Mouse (Mus musculus) frontal cortex, postnatal 36 days (tissue): Measurements from ENCODE around the gene 1700025C18Rik.

ENCODE experiments used
- DNase-seq, 2 experiments: peaks; one replicate each; pipeline ENCODE4 v3.0.0; 2022; ENCODE audit warnings: low spot score in 2 of 2

The 1700025C18Rik gene

GRCm38 (mm10) chr2:165037415-165037814 is 53.1 kb downstream of the 1700025C18Rik start:
- no peak for DNase-seq

- DNase-seq, result no peak
These were observed 55.5 kb downstream of the 1700025C18Rik start for GRCm38 (mm10) chr2:165035058-165035431.

GRCm38 (mm10) chr2:165034131-165035057 is 56.2 kb downstream of the 1700025C18Rik start, which contains the start of gene Ncoa5:
Gene Ncoa5 (minus strand): TSS chr2:165034867.
- DNase-seq, result peak; percentile 98

GRCm38 (mm10) chr2:165033306-165033705 is 57.2 kb downstream of the 1700025C18Rik start:
- no peak for DNase-seq

GRCm38 (mm10) chr2:165032533-165032932 is 58.0 kb downstream of the 1700025C18Rik start:
- DNase-seq, result no peak
